Mouse (Mus musculus) small intestine, adult 2 months (tissue): Measurements from ENCODE around the gene Ifna11.
"Not testable (repeated sequence)": the region's sequence is repeated elsewhere in the genome, so short reads cannot be mapped to it uniquely, and the experiment has no call there.

Source experiments
- CTCF ChIP-seq: fragments of 200-500 bp; IDR thresholded peaks from 2 replicates; pipeline ENCODE4 v1.5.1; 2012; ENCODE audit warnings: low read depth, mild to moderate bottlenecking, control low read depth, inconsistent platforms, low read length, moderate library complexity, mixed read lengths; ENCODE audit not compliant: insufficient replicate concordance, insufficient read length; ENCODE audit errors: extremely low read depth
- POLR2A ChIP-seq: fragments of 200-500 bp; IDR thresholded peaks from 2 replicates; pipeline ENCODE4 v1.6.1; 2012; ENCODE audit warnings: low read depth, mild to moderate bottlenecking, control low read depth, inconsistent platforms, low read length, moderate library complexity

- TF ChIP-seq POLR2A, CTCF: not testable (repeated sequence)
Measured at GRCm38 (mm10) chr4:88797097-88797496, 22.7 kb upstream of the Ifna11 start, which contains the start of gene Gm13279.
